Mouse (Mus musculus): Measurements from ENCODE around the gene Rspo3.

GRCm38 (mm10) chr10:29508167-29508566 is 27.5 kb downstream of the Rspo3 start:
- TF ChIP-seq POLR2A (IDR thresholded peaks at IDR 0.05; ENCODE audit: low read depth, low read length) = no peak
- TF ChIP-seq UBTF (IDR thresholded peaks at IDR 0.05; ENCODE audit: low read depth, low read length) = no peak
- TF ChIP-seq TBP (conservative IDR thresholded peaks at IDR 0.05; ENCODE audit: low read depth, low read length) = no peak
- TF ChIP-seq CTCF (conservative IDR thresholded peaks at IDR 0.05 in 1 of 2, IDR thresholded peaks at IDR 0.05 in 1 of 2; ENCODE audit: low read depth in 2 of 2, low read length in 2 of 2) = no peak
- no peak for TF ChIP-seq NELFE (IDR thresholded peaks at IDR 0.05; ENCODE audit: low read depth, low read length)
- no peak for TF ChIP-seq KAT2A (IDR thresholded peaks at IDR 0.05; ENCODE audit: insufficient replicate concordance, low read length)
- TF ChIP-seq ZNF384 (IDR thresholded peaks at IDR 0.05; ENCODE audit: low read depth, low read length) = no peak
- no peak for TF ChIP-seq ZC3H11A (IDR thresholded peaks at IDR 0.05; ENCODE audit: low read depth, low read length)
- no peak for TF ChIP-seq MYC (IDR thresholded peaks at IDR 0.05; ENCODE audit: low read depth, low read length)
- TF ChIP-seq ELF1 (IDR thresholded peaks at IDR 0.05; ENCODE audit: low read depth, low read length) = no peak
